Mouse (Mus musculus) gastrocnemius, postnatal 4 days (tissue): ENCODE measurements around the gene Zfp207. TPM values are rescaled to one million over a fixed set of nuclear protein-coding genes. Genes with fewer than 3 reads are reported as not detected.

Experiments
- total RNA-seq, 2 experiments: library from RNA; stranded (reverse); gene quantifications; 2 replicates each; pipeline ENCODE4 v1.2.3; 2021

Zfp207 gene
- total RNA-seq, 2 experiments from 2014 or later, result 111 to 146 TPM

Other genes starting within 250 kb of the Zfp207 start
- 10 to 100 TPM; 18.2 to 19.7 TPM for gene Tefm, start 241.1 kb upstream of the Zfp207 start, total RNA-seq
- 1 to 10 TPM; 4.6 to 6.2 TPM for gene Adap2, start 229.2 kb upstream of the Zfp207 start, total RNA-seq
- 1 to 10 TPM; 6.0 to 7.8 TPM for gene Rnf135, start 199.4 kb upstream of the Zfp207 start, total RNA-seq
- gene Rhot1, start 174.3 kb upstream of the Zfp207 start, total RNA-seq, result 10 to 100 TPM; 54.6 to 55.2 TPM
- gene Rhbdl3, start 82.4 kb upstream of the Zfp207 start, total RNA-seq, result 10 to 100 TPM in 1 of 2 experiments, 1 to 10 TPM in 1; 9.7 to 11.5 TPM
- gene 5730455P16Rik, start 5.2 kb upstream of the Zfp207 start, total RNA-seq, result 10 to 100 TPM; 22.3 to 25.5 TPM
- gene Psmd11, start 45.3 kb downstream of the Zfp207 start, total RNA-seq, result 100 to 1,000 TPM; 126 to 134 TPM
- 10 to 100 TPM; 11.7 to 13.1 TPM for gene Cdk5r1, start 93.7 kb downstream of the Zfp207 start, total RNA-seq